Mouse (Mus musculus) right cerebral cortex, postnatal 10 days (tissue): ENCODE data around the gene Olfr259.

Experiments used
- DNase-seq, 2 experiments: peaks; one replicate each; pipeline ENCODE4 v3.0.0; 2021; ENCODE audit warnings: low spot score in 2 of 2

Olfr259 gene

GRCm38 (mm10) chr2:87114467-87114866, at the start of gene Olfr259:
Olfr259 (minus strand) TSS chr2:87114567.
- DNase-seq, result no peak

DNA sequence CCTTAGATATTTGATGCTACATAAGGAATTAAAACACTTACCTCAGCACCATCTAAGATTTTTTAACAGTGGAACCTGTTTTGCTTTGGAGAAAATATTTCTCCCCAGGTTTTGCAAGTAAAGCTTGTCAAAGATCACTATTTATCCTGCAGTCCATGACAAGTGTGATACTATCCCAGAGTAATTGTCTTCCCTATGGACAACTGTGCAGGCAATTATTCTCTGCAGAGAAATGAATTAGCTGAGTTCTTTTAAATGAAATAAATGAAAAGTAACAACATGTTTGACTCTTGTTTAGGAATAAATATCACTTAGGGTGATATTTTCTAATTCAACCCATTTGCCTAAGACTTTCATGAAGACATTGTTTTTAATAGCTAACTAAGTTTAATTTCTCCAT, 38.2 kb upstream of the Olfr259 start, which contains the start of gene Olfr1111:
Gene Olfr1111, minus strand, starts transcription at position 101 of the 400 bp plus-strand sequence.
- DNase-seq, result no peak

- DNase-seq, result no peak
Measured at GRCm38 (mm10) chr2:87140200-87140599, 25.8 kb upstream of the Olfr259 start, which contains the start of gene Olfr1110. Olfr1110 (minus strand) TSS chr2:87140300.

DNA sequence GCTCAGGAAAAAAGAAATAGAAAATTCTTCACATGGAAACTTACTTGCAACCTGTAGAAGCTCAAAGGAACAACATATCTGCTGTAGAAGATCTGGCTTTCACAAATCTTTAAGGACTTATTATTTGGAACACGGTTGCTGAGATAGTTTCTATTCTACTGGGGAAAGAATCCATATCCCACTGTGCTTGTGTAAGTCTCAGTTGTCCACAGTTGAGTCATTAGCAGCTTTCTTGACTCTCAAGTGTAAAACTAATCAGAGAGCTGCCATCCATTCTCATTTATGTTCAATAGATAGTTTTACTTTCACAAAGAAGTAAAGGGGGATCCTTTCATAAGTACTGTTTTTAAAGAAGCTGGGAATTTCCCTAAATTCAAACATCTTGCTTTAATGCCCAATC, 18.5 kb downstream of the Olfr259 start, which contains the start of gene Olfr1109:
Gene Olfr1109, minus strand, starts transcription at position 101 of the 400 bp plus-strand sequence.
- no peak for DNase-seq

DNA sequence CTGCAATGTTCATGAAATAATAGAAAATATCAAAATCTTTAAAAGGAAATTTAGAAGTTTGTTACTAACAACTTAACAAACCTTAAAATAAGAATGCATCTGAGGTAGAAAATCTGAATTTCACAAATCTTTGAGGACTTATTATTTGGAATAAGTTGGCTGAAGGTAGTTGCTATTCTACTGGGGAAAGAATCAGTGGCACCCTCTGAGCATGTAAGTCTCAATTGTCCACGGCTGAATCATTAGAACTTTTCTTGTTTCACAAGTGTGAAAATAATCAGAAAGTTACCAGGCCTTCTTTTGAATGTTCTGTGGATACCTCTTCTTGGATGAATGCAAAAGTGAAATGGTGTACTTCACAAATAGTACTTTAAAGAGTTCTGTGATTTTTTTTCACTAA, 38.6 kb downstream of the Olfr259 start, which contains the start of gene Olfr1107:
Gene Olfr1107, minus strand, starts transcription at position 101 of the 400 bp plus-strand sequence.
- no peak for DNase-seq
